Mouse (Mus musculus): ENCODE measurements around the gene Cmss1.

GRCm38 (mm10) chr16:57482911-57483310, 123.8 kb downstream of the Cmss1 start:
- TF ChIP-seq CTCF (IDR thresholded peaks at IDR 0.05; ENCODE audit: extremely low read depth, insufficient read length, insufficient replicate concordance, low read depth, low read length) (no peak), POLR2A (IDR thresholded peaks at IDR 0.05; ENCODE audit: low read depth, low read length) (no peak)

Data from small intestine, adult 2 months (tissue).